Mouse (Mus musculus): Measurements from ENCODE around the gene Tmem144. TPM values are rescaled to one million over a fixed set of nuclear protein-coding genes. Genes with fewer than 3 reads are reported as not detected.

Gene Tmem144
- polyA plus RNA-seq, 1 experiment from 2014 or later, result 2.0 TPM

GRCm38 (mm10) chr3:79867121-79867709, 14.6 kb upstream of the Tmem144 start:
- DNase-seq (no peak), ATAC-seq (no peak)
- Histone ChIP-seq H3K9me3 (ENCODE audit: low read length) (no peaks in the 10 kb centered on the region), H3K27ac (ENCODE audit: low read depth) (no peak overlapping the region), H3K36me3 (replicated peaks; ENCODE audit: insufficient read depth, low read length) (no peaks in the 10 kb centered on the region), H3K27me3 (ENCODE audit: insufficient read depth, low read length) (no peaks in the 10 kb centered on the region), H3K4me2 (ENCODE audit: low read depth, low read length) (no peak overlapping the region), H3K9ac (replicated peaks) (no peak overlapping the region), H3K4me3 (ENCODE audit: low read depth, low read length) (no peak overlapping the region), H3K4me1 (ENCODE audit: insufficient read depth) (no peaks in the 10 kb centered on the region)
- TF ChIP-seq CTCF (IDR thresholded peaks at IDR 0.05; ENCODE audit: low read depth) (no peak), EP300 (IDR thresholded peaks at IDR 0.05; ENCODE audit: low read depth) (no peak)
- WGBS (ENCODE audit: insufficient replicate concordance), result 61% methylated on average over 1 of the region's 1 CpGs

GRCm38 (mm10) chr3:79866526-79866925, 14.0 kb upstream of the Tmem144 start:
- no peak overlapping the region for H3K4me3 ChIP-seq (ENCODE audit: low read depth, low read length)
- WGBS (ENCODE audit: insufficient replicate concordance), result 79% methylated on average over 9 of the region's 9 CpGs
- no peak for ATAC-seq
- no peaks in the 10 kb centered on the region for H3K9me3 ChIP-seq (ENCODE audit: low read length)
- H3K27me3 ChIP-seq (ENCODE audit: insufficient read depth, low read length), result no peaks in the 10 kb centered on the region
- no peaks in the 10 kb centered on the region for H3K36me3 ChIP-seq (replicated peaks; ENCODE audit: insufficient read depth, low read length)
- DNase-seq, result no peak
- no peak overlapping the region for H3K4me2 ChIP-seq (ENCODE audit: low read depth, low read length)
- H3K9ac ChIP-seq (replicated peaks), result no peak overlapping the region
- TF ChIP-seq CTCF (IDR thresholded peaks at IDR 0.05; ENCODE audit: low read depth) (no peak), EP300 (IDR thresholded peaks at IDR 0.05; ENCODE audit: low read depth) (no peak)
- no peaks in the 10 kb centered on the region for H3K4me1 ChIP-seq (ENCODE audit: insufficient read depth)
- H3K27ac ChIP-seq (ENCODE audit: low read depth), result no peak overlapping the region

- no peaks in the 10 kb centered on the region for H3K36me3 ChIP-seq (replicated peaks; ENCODE audit: insufficient read depth, low read length)
- WGBS (ENCODE audit: insufficient replicate concordance), result 81% methylated on average over 3 of the region's 3 CpGs
- no peak for TF ChIP-seq CTCF (IDR thresholded peaks at IDR 0.05; ENCODE audit: low read depth)
- no peak for TF ChIP-seq EP300 (IDR thresholded peaks at IDR 0.05; ENCODE audit: low read depth)
- H3K4me2 ChIP-seq (ENCODE audit: low read depth, low read length), result no peak overlapping the region
- no peak overlapping the region for H3K27ac ChIP-seq (ENCODE audit: low read depth)
- no peaks in the 10 kb centered on the region for H3K9me3 ChIP-seq (ENCODE audit: low read length)
- no peak overlapping the region for H3K9ac ChIP-seq (replicated peaks)
- ATAC-seq, result no peak
- H3K4me3 ChIP-seq (ENCODE audit: low read depth, low read length), result no peak overlapping the region
- DNase-seq, result no peak
- H3K4me1 ChIP-seq (ENCODE audit: insufficient read depth), result no peaks in the 10 kb centered on the region
- H3K27me3 ChIP-seq (ENCODE audit: insufficient read depth, low read length), result no peaks in the 10 kb centered on the region
Observed at GRCm38 (mm10) chr3:79866089-79866488, 13.5 kb upstream of the Tmem144 start.

GRCm38 (mm10) chr3:79864824-79865223, 12.3 kb upstream of the Tmem144 start:
- Histone ChIP-seq H3K4me2 (ENCODE audit: low read depth, low read length) (no peak overlapping the region), H3K4me1 (ENCODE audit: insufficient read depth) (no peaks in the 10 kb centered on the region), H3K36me3 (replicated peaks; ENCODE audit: insufficient read depth, low read length) (no peaks in the 10 kb centered on the region), H3K27me3 (ENCODE audit: insufficient read depth, low read length) (no peaks in the 10 kb centered on the region), H3K9me3 (ENCODE audit: low read length) (no peaks in the 10 kb centered on the region), H3K27ac (ENCODE audit: low read depth) (no peak overlapping the region), H3K9ac (replicated peaks) (no peak overlapping the region), H3K4me3 (ENCODE audit: low read depth, low read length) (no peak overlapping the region)
- 34% methylated on average over 7 of the region's 7 CpGs for WGBS (ENCODE audit: insufficient replicate concordance)
- DNase-seq (no peak), ATAC-seq (no peak)
- TF ChIP-seq EP300 (IDR thresholded peaks at IDR 0.05; ENCODE audit: low read depth) (no peak), CTCF (IDR thresholded peaks at IDR 0.05; ENCODE audit: low read depth) (no peak)

DNA sequence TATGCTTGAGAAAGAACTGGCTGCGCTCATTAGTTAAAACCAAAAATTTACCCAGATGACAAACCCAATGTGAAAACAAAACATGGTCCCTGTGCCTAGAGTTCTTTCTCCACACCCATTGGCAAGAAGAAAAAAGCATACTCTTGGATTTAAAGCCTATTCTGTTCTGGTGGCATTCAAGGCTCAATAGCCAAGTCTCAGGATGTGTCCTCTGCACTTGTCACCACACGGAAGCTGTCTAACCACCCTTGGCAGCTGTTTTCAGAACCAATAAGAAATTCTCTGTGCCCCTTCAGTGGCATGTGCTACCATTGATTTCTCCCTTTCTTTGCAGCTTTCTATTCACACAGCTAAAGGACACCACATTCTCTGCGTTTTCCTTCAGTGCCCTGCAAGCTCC, 5.6 kb upstream of the Tmem144 start:
- TF ChIP-seq EP300 (IDR thresholded peaks at IDR 0.05; ENCODE audit: low read depth) (no peak), CTCF (IDR thresholded peaks at IDR 0.05; ENCODE audit: low read depth) (no peak)

DNA sequence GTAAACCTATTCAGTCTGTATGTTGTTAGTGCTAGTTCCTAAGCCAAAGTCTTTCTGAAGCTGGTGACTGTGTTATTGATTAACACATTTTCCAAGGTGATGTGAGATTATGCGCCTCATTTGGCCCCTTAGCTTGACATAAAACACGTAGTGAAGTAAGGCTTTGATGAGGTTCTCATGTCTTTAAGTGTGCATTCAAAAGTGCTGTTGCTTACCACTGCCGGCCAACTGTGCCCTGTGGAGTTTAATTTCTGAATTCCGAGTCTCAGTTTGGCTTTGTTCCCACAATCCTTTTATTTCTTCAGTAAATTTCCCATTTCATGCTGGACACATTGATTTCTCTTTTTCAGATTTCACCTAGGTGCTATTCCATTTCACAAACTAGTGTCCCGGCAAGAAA, 5.2 kb upstream of the Tmem144 start:
- no peak for ATAC-seq
- no peak overlapping the region for H3K9ac ChIP-seq (replicated peaks)

More for the DNA sequence above, 5.6 kb upstream of the Tmem144 start:
- H3K9ac ChIP-seq (replicated peaks), result no peak overlapping the region
- no peaks in the 10 kb centered on the region for H3K27me3 ChIP-seq (ENCODE audit: insufficient read depth, low read length)
- no peaks in the 10 kb centered on the region for H3K36me3 ChIP-seq (replicated peaks; ENCODE audit: insufficient read depth, low read length)
- H3K9me3 ChIP-seq (ENCODE audit: low read length), result no peaks in the 10 kb centered on the region
- H3K4me3 ChIP-seq (ENCODE audit: low read depth, low read length), result no peak overlapping the region
- 69% methylated on average over 3 of the region's 3 CpGs for WGBS (ENCODE audit: insufficient replicate concordance)
- H3K4me1 ChIP-seq (ENCODE audit: insufficient read depth), result no peaks in the 10 kb centered on the region
- no peak overlapping the region for H3K27ac ChIP-seq (ENCODE audit: low read depth)
- DNase-seq, result no peak
- no peak for ATAC-seq
- H3K4me2 ChIP-seq (ENCODE audit: low read depth, low read length), result no peak overlapping the region

More for the DNA sequence above, 5.2 kb upstream of the Tmem144 start:
- H3K4me3 ChIP-seq (ENCODE audit: low read depth, low read length), result no peak overlapping the region
- no peak overlapping the region for H3K27ac ChIP-seq (ENCODE audit: low read depth)
- 74% methylated on average over 5 of the region's 5 CpGs for WGBS (ENCODE audit: insufficient replicate concordance)
- no peak for TF ChIP-seq EP300 (IDR thresholded peaks at IDR 0.05; ENCODE audit: low read depth)
- no peak for TF ChIP-seq CTCF (IDR thresholded peaks at IDR 0.05; ENCODE audit: low read depth)
- peaks cover under 1% of the 10 kb centered on the region; the same call in 1 of the 2 replicates for H3K4me1 ChIP-seq (ENCODE audit: insufficient read depth)
- DNase-seq, result no peak
- H3K4me2 ChIP-seq (ENCODE audit: low read depth, low read length), result no peak overlapping the region
- no peaks in the 10 kb centered on the region for H3K9me3 ChIP-seq (ENCODE audit: low read length)
- H3K27me3 ChIP-seq (ENCODE audit: insufficient read depth, low read length), result no peaks in the 10 kb centered on the region
- no peaks in the 10 kb centered on the region for H3K36me3 ChIP-seq (replicated peaks; ENCODE audit: insufficient read depth, low read length)

Measured in liver, postnatal 0 days (tissue).